Mouse (Mus musculus) cerebellum, adult 18-20 months (tissue): ENCODE measurements at regions not wholly inside any gene's neighbourhood (a gene's known extent, or its start where the extent isn't known, plus 50 kb on each side); places are given as distances from the start of the nearest gene placed in this dataset.
A peak's percentile ranks its signal among the peaks of the same experiment; 100 is the strongest.

Experiments used
- DNase-seq, 2 experiments: peaks; one replicate each; pipeline ENCODE4 v3.0.0; 2021

- DNase-seq = no peak
Observed at GRCm38 (mm10) chr5:133198546-133198945, 655.4 kb upstream of the Auts2 start.

- no peak for DNase-seq
Observed at GRCm38 (mm10) chr5:133189798-133190571, 646.8 kb upstream of the Auts2 start.

GRCm38 (mm10) chr5:133175636-133176035 lies 632.5 kb upstream of the Auts2 start:
- no peak for DNase-seq

GRCm38 (mm10) chr5:133173155-133173723 lies 630.1 kb upstream of the Auts2 start:
- DNase-seq = peak; percentile 25 to 45

GRCm38 (mm10) chr5:133172686-133173085 lies 629.5 kb upstream of the Auts2 start:
- DNase-seq = no peak

- DNase-seq = no peak
Observed at GRCm38 (mm10) chr5:133171266-133171665, 628.1 kb upstream of the Auts2 start.

- DNase-seq = no peak
Observed at GRCm38 (mm10) chr5:133167576-133167975, 624.4 kb upstream of the Auts2 start.

GRCm38 (mm10) chr5:133167001-133167461 lies 623.9 kb upstream of the Auts2 start:
- no peak for DNase-seq

GRCm38 (mm10) chr5:133156115-133156857 lies 613.1 kb upstream of the Auts2 start:
- DNase-seq = peak in 1 of 2 experiments; percentile 6

- no peak for DNase-seq
Observed at GRCm38 (mm10) chr5:133145996-133146395, 602.9 kb upstream of the Auts2 start.

GRCm38 (mm10) chr5:133143679-133144078 lies 600.5 kb upstream of the Auts2 start:
- no peak for DNase-seq

GRCm38 (mm10) chr5:133142401-133143115 lies 599.4 kb upstream of the Auts2 start:
- no peak for DNase-seq

- no peak for DNase-seq
Observed at GRCm38 (mm10) chr5:133131042-133131441, 587.9 kb upstream of the Auts2 start.

GRCm38 (mm10) chr5:133130316-133130715 lies 587.2 kb upstream of the Auts2 start:
- DNase-seq = no peak

- DNase-seq = no peak
Observed at GRCm38 (mm10) chr5:133124223-133124622, 581.1 kb upstream of the Auts2 start.

GRCm38 (mm10) chr5:133113946-133114345 lies 570.8 kb upstream of the Auts2 start:
- no peak for DNase-seq

- no peak for DNase-seq
Observed at GRCm38 (mm10) chr5:133113183-133113582, 570.0 kb upstream of the Auts2 start.

- DNase-seq = peak in 1 of 2 experiments; percentile 13
Observed at GRCm38 (mm10) chr5:133106691-133107354, 563.7 kb upstream of the Auts2 start.

- no peak for DNase-seq
Observed at GRCm38 (mm10) chr5:133096340-133096739, 553.2 kb upstream of the Auts2 start.

- no peak for DNase-seq
Observed at GRCm38 (mm10) chr5:133084859-133085258, 541.7 kb upstream of the Auts2 start.

GRCm38 (mm10) chr5:133080751-133081150 lies 537.6 kb upstream of the Auts2 start:
- DNase-seq = no peak

GRCm38 (mm10) chr5:133078916-133079315 lies 535.8 kb upstream of the Auts2 start:
- DNase-seq = peak; percentile 73 to 81
